Mouse (Mus musculus) liver, embryonic 14.5 days (tissue): ENCODE results near the gene 1700021F05Rik. TPM values are rescaled to one million over a fixed set of nuclear protein-coding genes. Genes with fewer than 3 reads are reported as not detected.

Experiments
- ATAC-seq: fragments of 200-750 bp; cut with Nextera tagmentation; 2 replicates; pipeline ENCODE4 v1.8.0; 2017; ENCODE audit warnings: moderate number of reproducible peaks, mild to moderate bottlenecking, moderate library complexity; ENCODE audit not compliant: insufficient read depth
- DNase-seq, 3 experiments: peaks; one replicate each; pipeline ENCODE4 v3.0.0-alpha.2; 2012 to 2013; ENCODE audit warnings: low read depth in 3 of 3, low spot score in 3 of 3
- H3K27ac ChIP-seq: fragments of 300-500 bp; sonication (generic); 2 replicates; pipeline ENCODE4 v1.5.1; 2014; ENCODE audit warnings: moderate library complexity, mild to moderate bottlenecking, control low read depth, inconsistent platforms
- H3K27me3 ChIP-seq: fragments of 300-500 bp; sonication (generic); 2 replicates; pipeline ENCODE4 v1.6.1; 2014; ENCODE audit warnings: mild to moderate bottlenecking, low read length, moderate library complexity; ENCODE audit not compliant: control insufficient read depth, insufficient read depth
- H3K36me3 ChIP-seq: fragments of 300-500 bp; sonication (generic); replicated peaks from 2 replicates; pipeline ENCODE4 v1.6.1; 2014; ENCODE audit warnings: low read depth; ENCODE audit not compliant: control insufficient read depth, insufficient read depth
- H3K4me1 ChIP-seq, 2 experiments: fragments of 200-500 bp in 1 of 2; fragments of 300-500 bp in 1 of 2; sonication (generic) in 1 of 2; replicated peaks; 2 replicates each; pipeline ENCODE4 v1.6.1; 2012 to 2014; ENCODE audit warnings: antibody characterized with exemption in 1 of 2, inconsistent platforms in 1 of 2, low read length in 1 of 2; ENCODE audit not compliant: control insufficient read depth in 2 of 2, insufficient read depth in 2 of 2
- H3K4me2 ChIP-seq: fragments of 300-500 bp; sonication (generic); 2 replicates; pipeline ENCODE4 v1.6.1; 2014; ENCODE audit warnings: low read depth, mild to moderate bottlenecking, control low read depth, moderate library complexity
- H3K4me3 ChIP-seq, 2 experiments: fragments of 200-500 bp in 1 of 2; fragments of 300-500 bp in 1 of 2; sonication (generic) in 1 of 2; 2 replicates each; pipeline ENCODE4 v1.5.1; 2012 to 2014; ENCODE audit warnings: low read depth in 2 of 2, low read length in 2 of 2, mild to moderate bottlenecking in 2 of 2, control low read depth in 1 of 2, inconsistent platforms in 1 of 2, moderate library complexity in 1 of 2; ENCODE audit not compliant: insufficient read depth in 1 of 2
- H3K9ac ChIP-seq: fragments of 300-500 bp; sonication (generic); replicated peaks from 2 replicates; pipeline ENCODE4 v1.6.1; 2014; ENCODE audit warnings: mild to moderate bottlenecking, control low read depth, moderate library complexity
- H3K9me3 ChIP-seq: fragments of 300-500 bp; sonication (generic); 2 replicates; pipeline ENCODE4 v1.6.1; 2016; ENCODE audit warnings: low read length, mixed read lengths; ENCODE audit not compliant: control insufficient read depth
- CTCF ChIP-seq: IDR thresholded peaks from 2 replicates; pipeline ENCODE4 v1.5.1; 2016; ENCODE audit warnings: antibody characterized with exemption, low read depth, control low read depth
- EP300 ChIP-seq: IDR thresholded peaks from 2 replicates; pipeline ENCODE4 v1.6.1; 2016; ENCODE audit warnings: antibody characterized with exemption, low read depth
- WGBS: fragments of 180-500 bp; shearing (Covaris S2); extraction: QIAGEN DNeasy Blood & Tissue Kit; methylation state at CpG from one replicate; pipeline ENCODE4 v1.1.7; 2014; ENCODE audit not compliant: insufficient replicate concordance; 5-methylcytosine and 5-hydroxymethylcytosine counted together
- polyA plus RNA-seq, 2 experiments: library from polyadenylated mRNA; depleted of rRNA in 1 of 2; stranded (reverse) in 1 of 2; unstranded in 1 of 2; fragments of >200 nt; fragmentation: Nextera tagmentation in 1 of 2; extraction: Ambion mirVana in 1 of 2; gene quantifications; 2 replicates each; pipeline versions ENCODE4 v1.2.1 to v1.2.3; 2012 to 2014

The 1700021F05Rik gene
- polyA plus RNA-seq, 2 experiments: 11.6 to 30.7 TPM

DNA sequence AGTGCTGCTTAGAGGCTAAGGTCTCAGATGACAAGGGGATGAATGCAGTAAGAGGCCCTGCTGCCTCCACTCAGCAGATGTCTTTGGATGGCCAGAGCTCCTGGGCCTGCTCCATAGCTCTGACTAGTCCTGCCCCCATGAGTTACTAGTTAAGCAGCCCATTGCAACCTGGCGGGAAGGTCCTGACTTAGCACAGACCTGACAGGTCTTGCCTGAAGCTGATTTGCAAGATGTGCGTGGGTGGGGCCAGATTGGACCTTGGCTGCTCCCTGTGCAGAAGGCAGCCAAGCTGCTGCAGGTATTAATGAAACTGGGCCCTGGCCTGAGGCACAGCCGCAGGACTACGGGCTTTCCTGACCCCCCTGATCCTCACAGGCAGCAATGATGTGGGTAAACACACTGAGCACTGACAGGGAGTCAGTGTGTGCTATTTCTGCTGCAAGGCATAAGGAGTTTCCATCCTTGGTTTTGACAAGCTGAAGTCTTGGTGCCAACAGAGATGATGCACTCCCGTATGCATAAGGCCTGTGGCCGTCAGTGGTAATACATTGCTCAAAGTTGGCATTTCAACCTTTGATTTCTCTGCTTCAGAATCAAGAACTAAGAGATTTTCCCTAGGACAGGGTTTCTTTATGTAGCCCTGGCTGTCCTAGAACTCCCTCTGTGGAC lies 23.7 kb downstream of the 1700021F05Rik start:
- WGBS: 66% methylated on average over 6 of the region's 6 CpGs
- Histone ChIP-seq H3K4me2 (no peak overlapping the region), H3K27ac (no peak overlapping the region), H3K9ac (no peak overlapping the region), H3K4me1 (peaks cover 0 to 2% of the 10 kb centered on the region in 2 experiments; a peak in 1 of 4 replicates), H3K4me3 (no peak overlapping the region), H3K9me3 (no peaks in the 10 kb centered on the region), H3K27me3 (no peaks in the 10 kb centered on the region), H3K36me3 (no peaks in the 10 kb centered on the region)
- TF ChIP-seq EP300: no peak
- TF ChIP-seq CTCF: no peak
- DNase-seq (no peak), ATAC-seq (no peak)

DNA sequence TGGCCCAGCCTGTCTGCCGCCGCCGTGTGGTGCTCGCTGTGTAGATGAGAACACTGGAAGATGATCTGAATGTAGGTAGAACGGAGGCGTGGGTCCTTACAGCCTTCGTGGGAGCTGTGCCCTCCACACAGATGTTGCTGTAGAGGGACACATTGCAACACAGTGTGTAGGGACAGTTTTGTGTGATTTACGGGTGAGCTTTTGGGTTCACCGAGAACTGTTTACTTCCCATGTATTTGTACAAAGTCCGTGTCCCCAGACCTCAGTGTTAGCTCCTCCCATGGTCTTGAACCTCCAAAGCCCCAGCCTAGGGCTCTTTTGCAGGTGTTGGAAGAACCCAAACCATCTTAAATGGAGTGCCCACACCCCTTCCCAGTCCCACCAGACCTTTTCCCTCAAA lies 27.8 kb downstream of the 1700021F05Rik start:
- DNase-seq (no peak), ATAC-seq (no peak)
- Histone ChIP-seq H3K9me3 (no peaks in the 10 kb centered on the region), H3K27ac (no peak overlapping the region), H3K4me2 (no peak overlapping the region), H3K4me3 (no peak overlapping the region), H3K36me3 (no peaks in the 10 kb centered on the region; the same call in none of the 2 replicates), H3K4me1 (peaks cover 0 to under 1% of the 10 kb centered on the region in 2 experiments; a peak in 1 of 4 replicates), H3K27me3 (no peaks in the 10 kb centered on the region), H3K9ac (no peak overlapping the region)
- no peak for TF ChIP-seq EP300
- TF ChIP-seq CTCF: no peak
- 82% methylated on average over 10 of the region's 10 CpGs for WGBS

GRCm38 (mm10) chr10:43509228-43509627 lies 31.6 kb downstream of the 1700021F05Rik start:
- DNase-seq (no peak), ATAC-seq (no peak)
- H3K4me1 ChIP-seq: no peaks in the 10 kb centered on the region; a peak in 1 of 4 replicates
- TF ChIP-seq CTCF: no peak
- no peak overlapping the region for H3K4me3 ChIP-seq
- no peaks in the 10 kb centered on the region for H3K27me3 ChIP-seq
- H3K36me3 ChIP-seq: no peaks in the 10 kb centered on the region; the same call in none of the 2 replicates
- H3K9ac ChIP-seq: no peak overlapping the region
- 76% methylated on average over 7 of the region's 7 CpGs for WGBS
- no peak overlapping the region for H3K4me2 ChIP-seq
- H3K27ac ChIP-seq: no peak overlapping the region
- no peaks in the 10 kb centered on the region for H3K9me3 ChIP-seq

- H3K9me3 ChIP-seq: no peaks in the 10 kb centered on the region
- no peak overlapping the region for H3K4me3 ChIP-seq
- no peak overlapping the region for H3K27ac ChIP-seq
- no peaks in the 10 kb centered on the region; the same call in none of the 2 replicates for H3K36me3 ChIP-seq
- no peak overlapping the region for H3K4me2 ChIP-seq
- no peak for DNase-seq
- ATAC-seq: no peak
- H3K9ac ChIP-seq: no peak overlapping the region
- no peaks in the 10 kb centered on the region for H3K4me1 ChIP-seq
- TF ChIP-seq EP300 (no peak), CTCF (no peak)
- no peaks in the 10 kb centered on the region for H3K27me3 ChIP-seq
- WGBS: 65% methylated on average over 4 of the region's 4 CpGs
Observed at GRCm38 (mm10) chr10:43507051-43507450, 33.7 kb downstream of the 1700021F05Rik start.

DNA sequence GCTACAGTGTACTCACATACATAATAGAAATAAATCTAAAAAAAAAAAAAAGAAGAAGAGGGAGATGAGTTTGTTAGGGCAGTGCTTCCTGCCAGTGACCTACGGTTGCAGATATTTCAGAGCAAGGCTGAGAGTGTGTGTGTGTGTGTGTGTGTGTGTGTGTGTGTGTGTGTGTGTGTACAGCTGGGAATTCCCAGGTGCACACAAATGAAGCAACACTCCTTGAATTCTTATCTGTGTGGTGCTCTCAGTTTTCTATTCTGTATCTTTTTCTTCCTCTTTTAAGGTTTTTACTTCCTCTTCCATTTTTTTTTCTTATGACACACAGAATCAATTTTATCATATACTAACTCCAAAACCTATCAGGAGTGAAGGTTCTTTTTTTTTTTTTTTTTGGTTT lies 36.5 kb downstream of the 1700021F05Rik start:
- DNase-seq: no peak
- Histone ChIP-seq H3K27me3 (no peaks in the 10 kb centered on the region), H3K4me1 (no peaks in the 10 kb centered on the region), H3K9ac (no peak overlapping the region), H3K4me2 (no peak overlapping the region), H3K9me3 (no peaks in the 10 kb centered on the region), H3K36me3 (no peaks in the 10 kb centered on the region), H3K27ac (no peak overlapping the region), H3K4me3 (no peak overlapping the region)
- no peak for ATAC-seq
- WGBS: 38% methylated on average over 1 of the region's 1 CpGs
- TF ChIP-seq EP300 (no peak), CTCF (no peak)
